In the genomic region with DNA sequence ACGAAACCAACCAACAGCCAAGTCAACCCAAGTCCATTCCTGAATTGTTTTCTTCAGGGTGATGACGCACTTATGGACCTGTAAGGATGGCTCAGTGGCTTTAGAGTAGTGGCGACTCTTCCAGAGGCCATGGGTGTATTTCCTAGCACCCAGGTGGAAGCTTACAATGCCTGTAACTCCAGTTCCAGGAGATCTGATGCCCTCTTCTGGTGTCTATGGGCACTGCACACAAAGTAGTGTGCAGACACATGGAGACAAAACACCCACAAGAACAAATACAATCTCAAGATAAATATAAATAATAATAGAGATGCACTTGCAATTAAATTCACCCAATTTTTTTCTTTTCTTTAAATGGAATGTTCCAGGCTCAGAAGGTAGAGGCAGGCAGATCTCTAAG, we compare ENCODE assay signal across 20 mouse cellular contexts. TPM values are rescaled to one million over a fixed set of nuclear protein-coding genes. Genes with fewer than 3 reads are reported as not detected.
DNase-seq lines count a peak whose midpoint lies in the region; ATAC-seq and TF ChIP-seq lines count a peak whose summit lies in the region.
"Had no signal": no experiment of that assay in that cellular context is flagged by ENCODE, and none has a peak within 500 bp of the region (broad histone marks: within the 10 kb centered on the region; RNA-seq: fewer than 3 reads in every experiment).

No protein-coding gene starts in this region.

- no peak overlapping the region for H3K4me3 ChIP-seq in kidney, adult 2 months (ENCODE audit: insufficient read depth, low read depth, low read length)
- H3K4me3 ChIP-seq in midbrain, postnatal 0 days (ENCODE audit: low read depth, low read length), result no peak overlapping the region
- H3K4me3 ChIP-seq in midbrain, embryonic 11.5 days (ENCODE audit: low read depth, low read length), result no peak overlapping the region
- H3K4me3 ChIP-seq: embryonic facial prominence, embryonic 12.5 days; limb, embryonic 13.5 days had no signal

- no peak for ATAC-seq in midbrain, postnatal 0 days (ENCODE audit: low FRiP score)
- no peak for ATAC-seq in midbrain, embryonic 11.5 days (ENCODE audit: low FRiP score)

- H3K4me1 ChIP-seq in kidney, adult 2 months (ENCODE audit: control insufficient read depth, insufficient read depth, low read length), result peaks cover 4% of the 10 kb centered on the region; the same call in 1 of the 2 replicates
- 0 out of 2 replicates have a peak, but pooled peaks cover 5% of the 10 kb centered on the region for H3K4me1 ChIP-seq in midbrain, postnatal 0 days (ENCODE audit: insufficient read depth, low read length)
- H3K4me1 ChIP-seq in midbrain, embryonic 11.5 days (ENCODE audit: control insufficient read depth, insufficient read depth, low read length), result peaks cover 11% of the 10 kb centered on the region

- no peak overlapping the region for H3K9ac ChIP-seq in midbrain, postnatal 0 days (replicated peaks; ENCODE audit: low read length, poor library complexity, severe bottlenecking)
- H3K9ac ChIP-seq in midbrain, embryonic 11.5 days (ENCODE audit: low read length), result no peak overlapping the region
- H3K9ac ChIP-seq: embryonic facial prominence, embryonic 12.5 days; hindbrain, embryonic 14.5 days; limb, embryonic 13.5 days had no signal

- DNase-seq in cerebellum, adult 9-10 months, result peak; percentile 44
- DNase-seq in cerebellum, adult 8-10 months, result no peak
- no peak for DNase-seq in kidney, adult 2 months
- DNase-seq in kidney, postnatal 14 days, result no peak
- DNase-seq in midbrain, postnatal 0 days (ENCODE audit: low spot score), result no peak
- DNase-seq in midbrain, embryonic 11.5 days (ENCODE audit: low spot score, missing footprints), result no peak
- DNase-seq in adipocyte (ENCODE audit: low spot score), result no peak
- no peak for DNase-seq in ovary, postnatal 10 days (ENCODE audit: low spot score)
- DNase-seq: adrenal gland, adult 2 months; gastrocnemius, postnatal 10 days; kidney, postnatal 25 days; midbrain, embryonic 14.5 days; spleen, adult 18-20 months had no signal

- no peak overlapping the region for H3K4me2 ChIP-seq in midbrain, postnatal 0 days (ENCODE audit: low read depth, low read length, poor library complexity, severe bottlenecking)
- no peak overlapping the region for H3K4me2 ChIP-seq in midbrain, embryonic 11.5 days
- H3K4me2 ChIP-seq: embryonic facial prominence, embryonic 12.5 days; hindbrain, embryonic 14.5 days; limb, embryonic 13.5 days had no signal

- no peaks in the 10 kb centered on the region for H3K36me3 ChIP-seq in kidney, adult 2 months (ENCODE audit: control insufficient read depth, insufficient read depth, low read length)
- no peaks in the 10 kb centered on the region for H3K36me3 ChIP-seq in midbrain, postnatal 0 days (ENCODE audit: insufficient read depth, low read length)
- H3K36me3 ChIP-seq in midbrain, embryonic 11.5 days (ENCODE audit: control insufficient read depth, insufficient read depth, low read length), result no peaks in the 10 kb centered on the region
- H3K36me3 ChIP-seq: embryonic facial prominence, embryonic 12.5 days; limb, embryonic 13.5 days had no signal

- H3K9me3 ChIP-seq in midbrain, postnatal 0 days (ENCODE audit: low read length), result no peaks in the 10 kb centered on the region
- no peaks in the 10 kb centered on the region for H3K9me3 ChIP-seq in midbrain, embryonic 11.5 days (ENCODE audit: control insufficient read depth, low read length)
- H3K9me3 ChIP-seq: embryonic facial prominence, embryonic 12.5 days; limb, embryonic 13.5 days had no signal

- 98% methylated on average over 3 of the region's 3 CpGs for WGBS in kidney, adult 2 months
- WGBS in midbrain, postnatal 0 days, result 97% methylated on average over 3 of the region's 3 CpGs
- WGBS in midbrain, embryonic 11.5 days, result 93% methylated on average over 3 of the region's 3 CpGs

- no peak for TF ChIP-seq POLR2A in kidney, adult 2 months (IDR thresholded peaks at IDR 0.05; ENCODE audit: low read depth, low read length)

- no peak overlapping the region for H3K27ac ChIP-seq in kidney, adult 2 months (ENCODE audit: insufficient read depth, low read depth, low read length)
- H3K27ac ChIP-seq in midbrain, postnatal 0 days (ENCODE audit: low read depth, low read length), result no peak overlapping the region
- H3K27ac ChIP-seq in midbrain, embryonic 11.5 days (ENCODE audit: low read depth, low read length), result no peak overlapping the region
- H3K27ac ChIP-seq: embryonic facial prominence, embryonic 12.5 days; hindbrain, embryonic 14.5 days; limb, embryonic 13.5 days had no signal

- peak; percentile 26; the same call in 1 of the 2 replicates for TF ChIP-seq CTCF in kidney, adult 2 months (conservative IDR thresholded peaks at IDR 0.05; ENCODE audit: insufficient read depth, insufficient read length, low read depth, low read length)
- peak; percentile 54 for TF ChIP-seq CTCF in midbrain, postnatal 0 days (IDR thresholded peaks at IDR 0.05)

- H3K27me3 ChIP-seq in kidney, adult 2 months (replicated peaks; ENCODE audit: control insufficient read depth, insufficient read depth, low read length), result no peaks in the 10 kb centered on the region
- no peaks in the 10 kb centered on the region for H3K27me3 ChIP-seq in midbrain, postnatal 0 days (ENCODE audit: insufficient read depth, low read length)
- H3K27me3 ChIP-seq in midbrain, embryonic 11.5 days (ENCODE audit: control insufficient read depth, insufficient read depth, low read length), result no peaks in the 10 kb centered on the region
- H3K27me3 ChIP-seq: embryonic facial prominence, embryonic 12.5 days; limb, embryonic 13.5 days had no signal

RNA-seq across cellular contexts. Expression of a gene that starts 6.7 kb away (rescaled TPM):
- 23.1 and 25.1 TPM in 2 replicates for polyA plus RNA-seq in kidney, adult 2 months (2012; rRNA removed)
- total RNA-seq in midbrain, postnatal 0 days (2014; rRNA removed), result 42.1 and 61.1 TPM in 2 replicates
- 10.0 and 10.4 TPM in 2 replicates for polyA plus RNA-seq in midbrain, postnatal 0 days (2015; fragmentation: Nextera tagmentation; extraction: Ambion mirVana)
- 5.6 and 6.4 TPM in 2 replicates for polyA plus RNA-seq in midbrain, embryonic 11.5 days (2014; fragmentation: Nextera tagmentation; extraction: Ambion mirVana)

RNA-seq across cellular contexts. Expression of a gene that starts 21.2 kb away (rescaled TPM):
- polyA plus RNA-seq in kidney, adult 2 months (2012; rRNA removed), result 9.0 and 11.6 TPM in 2 replicates
- not detected in 2 replicates for total RNA-seq in midbrain, postnatal 0 days (2014; rRNA removed)
- polyA plus RNA-seq in midbrain, postnatal 0 days (2015; fragmentation: Nextera tagmentation; extraction: Ambion mirVana), result not detected in 2 replicates
- polyA plus RNA-seq in midbrain, embryonic 11.5 days (2014; fragmentation: Nextera tagmentation; extraction: Ambion mirVana), result not detected in 2 replicates
- total RNA-seq: adrenal gland, adult 2 months had no signal
- polyA plus RNA-seq: adrenal gland, adult 2 months; forebrain, embryonic 11.5 days; heart, embryonic 14.5 days; hindbrain, embryonic 14.5 days; midbrain, embryonic 14.5 days had no signal

RNA-seq across cellular contexts. Expression of a gene that starts 35.0 kb away (rescaled TPM):
- polyA plus RNA-seq in kidney, adult 2 months (2012; rRNA removed), result not detected in 2 replicates
- total RNA-seq in midbrain, postnatal 0 days (2014; rRNA removed), result not detected in 2 replicates
- not detected in 2 replicates for polyA plus RNA-seq in midbrain, postnatal 0 days (2015; fragmentation: Nextera tagmentation; extraction: Ambion mirVana)
- not detected in 2 replicates for polyA plus RNA-seq in midbrain, embryonic 11.5 days (2014; fragmentation: Nextera tagmentation; extraction: Ambion mirVana)
- total RNA-seq: adrenal gland, adult 2 months; gastrocnemius, postnatal 10 days had no signal
- polyA plus RNA-seq: adrenal gland, adult 2 months; C2C12; embryonic facial prominence, embryonic 12.5 days; forebrain, embryonic 11.5 days; heart, embryonic 14.5 days; hindbrain, embryonic 14.5 days; limb, embryonic 13.5 days; midbrain, embryonic 14.5 days; neural tube, embryonic 11.5 days had no signal

RNA-seq across cellular contexts. Expression of a gene that starts 57.6 kb away (rescaled TPM):
- polyA plus RNA-seq in kidney, adult 2 months (2012; rRNA removed), result 22.2 and 26.7 TPM in 2 replicates
- 20.0 and 23.2 TPM in 2 replicates for total RNA-seq in midbrain, postnatal 0 days (2014; rRNA removed)
- 30.2 and 36.1 TPM in 2 replicates for polyA plus RNA-seq in midbrain, postnatal 0 days (2015; fragmentation: Nextera tagmentation; extraction: Ambion mirVana)
- 24.2 and 31.9 TPM in 2 replicates for polyA plus RNA-seq in midbrain, embryonic 11.5 days (2014; fragmentation: Nextera tagmentation; extraction: Ambion mirVana)
